Mouse (Mus musculus): ENCODE data around the gene Pitpnc1.

- TF ChIP-seq POLR2AphosphoS2 (IDR thresholded peaks at IDR 0.05; ENCODE audit: insufficient read length, low read depth) (no peak), POLR2A (IDR thresholded peaks at IDR 0.05; ENCODE audit: insufficient read length, low read depth) (no peak), REST (IDR thresholded peaks at IDR 0.05; ENCODE audit: insufficient read depth, insufficient read length) (no peak), MYOG (IDR thresholded peaks at IDR 0.05; ENCODE audit: control insufficient read depth in 1 of 3, insufficient read depth in 1 of 3, insufficient read length in 2 of 3, low read depth in 2 of 3) (no peak), CEBPB (IDR thresholded peaks at IDR 0.05; ENCODE audit: insufficient read depth, poor library complexity, severe bottlenecking) (no peak), TCF12 (IDR thresholded peaks at IDR 0.05; ENCODE audit: insufficient read depth, poor library complexity, severe bottlenecking) (no peak)
Observed at GRCm38 (mm10) chr11:107213745-107214144, 256.8 kb downstream of the Pitpnc1 start.
